Mouse (Mus musculus): ENCODE data around the gene Dot1l. TPM values are rescaled to one million over a fixed set of nuclear protein-coding genes. Genes with fewer than 3 reads are reported as not detected.
"Not testable (repeated sequence)": the region's sequence is repeated elsewhere in the genome, so short reads cannot be mapped to it uniquely, and the experiment has no call there.

Dot1l gene
- polyA plus RNA-seq, 1 experiment from 2014 or later = 17.9 TPM

DNA sequence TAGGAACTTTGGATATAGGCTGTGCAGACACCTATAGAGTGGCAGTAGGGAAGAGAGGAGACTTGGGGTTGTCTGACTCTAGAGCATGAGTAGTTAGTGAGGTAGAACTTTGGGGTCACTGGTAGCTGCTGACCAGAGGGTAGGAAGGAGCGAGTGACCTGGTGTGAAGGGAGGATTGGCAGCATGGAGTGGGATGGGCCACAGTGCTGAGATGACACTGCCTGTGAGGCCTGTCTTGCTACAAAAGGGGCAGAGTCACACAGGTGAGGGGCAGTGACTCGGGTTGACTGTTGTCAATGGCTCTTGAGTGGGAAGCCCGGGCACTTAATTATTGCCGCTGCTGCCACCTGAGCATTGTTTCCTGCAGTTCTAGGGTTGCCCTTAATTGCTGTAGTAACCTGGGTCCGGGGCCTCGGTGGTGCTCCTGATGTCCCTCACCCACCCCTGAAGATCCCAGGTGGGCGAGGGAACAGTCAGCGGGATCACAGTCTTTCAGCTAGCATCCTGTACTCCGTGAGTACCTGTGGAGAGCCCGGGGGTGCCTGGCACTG is 72.9 kb downstream of the Dot1l start:
- H3K9me3 ChIP-seq = no peaks in the 10 kb centered on the region
- no peak for ATAC-seq (ENCODE audit: insufficient number of reproducible peaks, insufficient read depth, low FRiP score, low TSS enrichment, low read depth)
- peaks cover 31% of the 10 kb centered on the region for H3K36me3 ChIP-seq
- H3K9ac ChIP-seq = peak overlapping the region; percentile 95
- 72% methylated on average over 10 of the region's 10 CpGs for WGBS
- peak overlapping the region; percentile 99 for H3K4me2 ChIP-seq
- H3K4me1 ChIP-seq = peaks cover 38% of the 10 kb centered on the region
- no peaks in the 10 kb centered on the region for H3K27me3 ChIP-seq
- H3K27ac ChIP-seq = peak overlapping the region; percentile 8; the same call in 1 of the 2 replicates
- H3K4me3 ChIP-seq = peak overlapping the region; percentile 78

DNA sequence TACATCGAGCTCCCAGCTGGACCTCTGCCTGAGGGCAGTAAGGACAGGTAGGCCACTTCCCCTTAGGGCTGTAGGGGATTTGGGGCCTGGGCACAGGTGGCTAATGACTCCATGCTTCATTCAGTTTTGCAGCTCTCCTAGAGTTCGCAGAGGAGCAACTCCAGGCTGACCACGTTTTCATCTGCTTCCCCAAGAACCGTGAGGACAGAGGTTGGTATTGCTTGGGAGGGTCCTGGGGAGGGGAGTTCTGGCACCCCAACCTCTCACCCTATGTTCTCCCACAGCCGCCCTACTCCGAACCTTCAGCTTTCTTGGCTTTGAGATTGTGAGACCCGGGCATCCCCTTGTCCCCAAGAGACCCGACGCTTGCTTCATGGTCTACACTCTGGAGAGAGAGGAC is 73.6 kb downstream of the Dot1l start:
- peak overlapping the region; percentile 99 for H3K4me2 ChIP-seq
- H3K9me3 ChIP-seq; H3K9ac ChIP-seq; H3K27ac ChIP-seq; H3K27me3 ChIP-seq; ATAC-seq (ENCODE audit: insufficient number of reproducible peaks, insufficient read depth, low FRiP score, low TSS enrichment, low read depth): not testable (repeated sequence)
- H3K36me3 ChIP-seq = peaks cover 31% of the 10 kb centered on the region
- peaks cover 38% of the 10 kb centered on the region for H3K4me1 ChIP-seq
- H3K4me3 ChIP-seq = peak overlapping the region; percentile 78
- 82% methylated on average over 9 of the region's 9 CpGs for WGBS

DNA sequence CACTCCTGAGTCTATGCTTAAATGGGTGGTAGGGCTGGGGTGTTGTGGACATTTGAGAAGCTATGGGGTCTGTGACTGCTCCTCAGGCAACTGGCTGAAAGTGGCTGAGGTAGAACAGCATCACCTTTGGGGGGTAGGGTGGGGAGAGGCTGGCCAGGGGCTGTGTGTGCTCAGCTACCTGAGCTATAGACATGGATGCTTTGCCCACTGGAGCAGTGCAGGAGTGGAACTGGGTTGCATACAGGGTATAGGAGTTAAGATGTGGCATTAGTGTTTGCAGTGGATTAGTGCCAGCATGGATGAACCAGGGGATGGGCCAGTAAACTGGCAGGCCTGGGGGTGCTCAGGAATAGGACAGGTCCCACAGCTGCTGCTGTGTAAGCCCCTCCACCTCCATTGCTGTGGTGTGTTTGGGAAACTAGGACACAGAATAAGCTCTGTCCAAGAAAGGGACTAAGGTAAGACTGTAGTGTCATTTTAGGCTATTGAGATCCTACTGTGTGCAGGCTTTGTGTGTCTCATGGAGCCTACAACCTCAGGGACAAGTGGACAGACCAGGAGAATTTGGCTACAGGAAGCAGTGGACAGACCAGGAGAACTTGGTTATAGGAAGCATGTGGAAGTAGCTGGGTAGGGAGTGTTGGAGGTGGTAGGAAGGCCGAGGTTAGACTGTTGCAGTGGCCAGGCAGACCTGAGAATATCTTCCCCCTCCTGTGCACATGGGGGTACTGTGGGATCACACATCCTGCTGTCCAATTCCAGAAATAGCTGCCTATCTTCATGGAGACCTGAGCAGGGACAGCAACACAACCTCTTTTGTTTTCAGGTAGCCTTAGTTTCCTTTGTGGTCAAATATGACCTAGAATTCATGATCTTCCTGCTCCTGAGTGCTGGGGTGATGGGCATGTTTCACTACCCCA is 74.6 kb downstream of the Dot1l start:
- peaks cover 16% of the 10 kb centered on the region for H3K27me3 ChIP-seq
- H3K9me3 ChIP-seq = peaks cover 5% of the 10 kb centered on the region; the same call in 1 of the 2 replicates
- H3K4me3 ChIP-seq = no peak overlapping the region
- no peak overlapping the region for H3K4me2 ChIP-seq
- no peak for ATAC-seq (ENCODE audit: insufficient number of reproducible peaks, insufficient read depth, low FRiP score, low TSS enrichment, low read depth)
- WGBS = 69% methylated on average over 1 of the region's 1 CpGs
- no peak overlapping the region for H3K9ac ChIP-seq
- no peak overlapping the region for H3K27ac ChIP-seq
- peaks cover 31% of the 10 kb centered on the region for H3K36me3 ChIP-seq
- peaks cover 38% of the 10 kb centered on the region for H3K4me1 ChIP-seq

DNA sequence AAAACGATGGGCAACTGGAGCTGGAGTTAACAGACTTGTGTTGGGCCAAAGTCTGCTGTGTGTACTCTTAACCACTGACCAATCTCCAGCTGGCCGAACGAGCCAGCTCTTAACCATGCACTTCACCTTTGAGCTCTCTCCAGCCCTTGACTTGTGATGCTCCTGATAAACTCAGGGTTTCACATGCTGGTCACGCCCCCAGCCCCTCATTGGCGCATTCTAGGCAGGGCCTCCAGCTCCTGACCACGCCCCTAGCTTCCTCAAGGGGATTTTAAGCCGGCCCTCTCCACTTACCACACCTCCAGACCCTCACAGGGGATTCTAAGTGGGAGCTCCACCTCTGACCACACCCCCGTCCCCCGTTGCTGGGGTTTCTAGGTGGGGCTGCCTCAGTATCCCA is 76.1 kb downstream of the Dot1l start:
- WGBS = 3% methylated on average over 9 of the region's 9 CpGs
- Histone ChIP-seq H3K4me2 (no peak overlapping the region), H3K36me3 (peaks cover 31% of the 10 kb centered on the region), H3K27ac (no peak overlapping the region; the same call in 1 of the 2 replicates), H3K4me3 (no peak overlapping the region), H3K9ac (no peak overlapping the region), H3K9me3 (peaks cover 14% of the 10 kb centered on the region), H3K4me1 (peaks cover 38% of the 10 kb centered on the region), H3K27me3 (peaks cover 32% of the 10 kb centered on the region)
- no peak for ATAC-seq (ENCODE audit: insufficient number of reproducible peaks, insufficient read depth, low FRiP score, low TSS enrichment, low read depth)

DNA sequence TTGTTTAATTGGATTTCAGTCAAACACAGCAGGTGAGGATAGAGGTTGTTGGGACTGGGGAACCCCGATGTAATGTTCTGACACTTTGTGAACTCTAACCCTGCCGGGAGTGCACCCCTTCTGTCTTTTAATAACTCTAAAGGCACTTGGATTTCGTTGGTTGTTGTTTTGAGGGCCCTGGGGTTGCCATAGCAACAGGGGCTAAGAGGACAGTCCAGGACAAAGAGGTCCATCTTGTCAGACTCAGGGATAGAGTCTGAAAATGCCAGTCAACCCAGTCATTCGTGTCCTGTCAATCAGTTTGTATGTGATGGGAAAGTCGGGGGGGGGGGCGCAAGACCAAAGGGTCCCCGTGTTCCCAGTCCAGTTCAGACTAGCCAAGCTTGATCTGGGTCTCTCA is 77.8 kb downstream of the Dot1l start:
- Histone ChIP-seq H3K9me3 (peaks cover 14% of the 10 kb centered on the region), H3K4me3 (no peak overlapping the region), H3K4me1 (peaks cover 37% of the 10 kb centered on the region), H3K27ac (no peak overlapping the region), H3K27me3 (peaks cover 48% of the 10 kb centered on the region), H3K4me2 (no peak overlapping the region), H3K36me3 (peaks cover 31% of the 10 kb centered on the region), H3K9ac (no peak overlapping the region)
- ATAC-seq (ENCODE audit: insufficient number of reproducible peaks, insufficient read depth, low FRiP score, low TSS enrichment, low read depth) = no peak
- WGBS = 73% methylated on average over 7 of the region's 7 CpGs

DNA sequence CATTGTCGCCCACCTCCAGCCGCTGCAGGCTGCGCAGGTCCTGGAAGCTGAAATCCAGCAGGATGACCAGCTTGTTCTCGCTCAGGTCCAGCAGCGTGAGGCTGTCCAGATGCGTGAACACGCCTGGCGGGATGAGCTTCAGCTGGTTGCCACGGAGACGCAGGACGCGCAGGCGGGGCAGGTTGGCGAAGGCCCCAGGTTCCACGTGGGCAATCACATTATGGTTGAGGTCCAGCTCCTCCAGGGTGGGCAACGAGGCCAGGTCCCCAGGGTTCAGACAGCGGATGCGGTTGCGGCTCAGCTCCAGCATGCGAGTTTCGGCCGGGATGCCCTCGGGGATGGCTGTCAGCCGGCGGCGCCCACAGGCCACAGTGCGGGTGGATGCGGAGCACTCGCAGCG is 80.6 kb downstream of the Dot1l start:
- H3K4me1 ChIP-seq = peaks cover 13% of the 10 kb centered on the region
- 0 out of 2 replicates have a peak overlapping the region, but pooled peaks have one; percentile 5 for H3K4me3 ChIP-seq
- H3K4me2 ChIP-seq = peak overlapping the region; percentile 7; the same call in 1 of the 2 replicates

DNA sequence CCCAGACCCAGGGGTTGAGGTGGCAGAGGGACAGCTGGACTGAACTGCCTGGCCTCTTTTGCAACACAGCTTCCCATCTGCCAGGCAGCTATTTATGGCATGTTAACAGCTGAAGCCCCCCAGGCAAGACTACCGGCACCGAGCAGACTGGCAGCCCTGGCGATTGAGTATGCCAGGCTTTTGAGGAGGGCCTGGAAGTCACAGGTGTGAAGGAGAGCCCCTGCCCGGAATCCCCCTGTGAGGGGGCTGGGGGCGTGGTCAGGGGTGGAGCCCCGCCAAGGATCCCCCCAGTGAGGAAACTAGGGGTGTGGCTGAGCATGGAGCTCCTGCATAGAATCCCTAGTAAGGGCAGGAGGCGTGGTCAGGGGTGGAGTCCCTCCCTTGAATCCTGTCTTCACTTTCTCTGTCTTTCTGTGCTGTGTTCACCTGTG is 82.0 kb downstream of the Dot1l start:
- Histone ChIP-seq H3K4me2 (no peak overlapping the region), H3K27me3 (peaks cover 67% of the 10 kb centered on the region), H3K9ac (no peak overlapping the region), H3K27ac (no peak overlapping the region), H3K9me3 (peaks cover 14% of the 10 kb centered on the region), H3K4me3 (no peak overlapping the region), H3K4me1 (0 out of 2 replicates have a peak, but pooled peaks cover 3% of the 10 kb centered on the region), H3K36me3 (0 out of 2 replicates have a peak, but pooled peaks cover 4% of the 10 kb centered on the region)
- WGBS = 40% methylated on average over 7 of the region's 7 CpGs
- no peak for ATAC-seq (ENCODE audit: insufficient number of reproducible peaks, insufficient read depth, low FRiP score, low TSS enrichment, low read depth)

More for the DNA sequence above, 80.6 kb downstream of the Dot1l start:
- 60% methylated on average over 30 of the region's 30 CpGs for WGBS
- peaks cover 14% of the 10 kb centered on the region for H3K9me3 ChIP-seq
- H3K27me3 ChIP-seq = peaks cover 57% of the 10 kb centered on the region
- H3K27ac ChIP-seq = no peak overlapping the region
- no peak for ATAC-seq (ENCODE audit: insufficient number of reproducible peaks, insufficient read depth, low FRiP score, low TSS enrichment, low read depth)
- peaks cover 9% of the 10 kb centered on the region for H3K36me3 ChIP-seq
- no peak overlapping the region for H3K9ac ChIP-seq

DNA sequence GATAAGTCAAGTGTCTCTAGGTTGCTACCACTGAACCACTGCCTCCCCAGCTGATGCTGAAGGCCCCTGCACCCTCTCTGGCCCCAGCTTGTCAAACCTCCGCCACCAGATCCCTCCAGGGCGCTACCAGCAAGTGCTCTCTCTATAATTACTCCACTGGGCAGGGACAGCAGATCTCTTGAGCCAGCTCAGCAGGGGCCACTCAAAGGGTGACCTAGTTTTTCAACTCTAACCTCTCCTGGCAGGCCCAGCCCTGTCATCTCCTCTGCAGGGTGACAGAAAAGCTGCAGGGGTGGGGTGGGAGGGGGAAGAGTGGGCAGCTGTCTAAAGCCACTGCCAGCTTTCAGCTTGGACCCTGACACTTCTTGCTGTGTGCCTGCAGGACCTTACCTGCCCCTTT is 82.8 kb downstream of the Dot1l start:
- H3K4me1 ChIP-seq = 0 out of 2 replicates have a peak, but pooled peaks cover 3% of the 10 kb centered on the region
- H3K9ac ChIP-seq = no peak overlapping the region
- no peak for ATAC-seq (ENCODE audit: insufficient number of reproducible peaks, insufficient read depth, low FRiP score, low TSS enrichment, low read depth)
- H3K9me3 ChIP-seq = peaks cover 14% of the 10 kb centered on the region
- no peak overlapping the region for H3K4me2 ChIP-seq
- H3K27me3 ChIP-seq = peaks cover 75% of the 10 kb centered on the region
- 9% methylated on average over 2 of the region's 2 CpGs for WGBS
- H3K36me3 ChIP-seq = no peaks in the 10 kb centered on the region
- no peak overlapping the region for H3K27ac ChIP-seq
- no peak overlapping the region for H3K4me3 ChIP-seq

DNA sequence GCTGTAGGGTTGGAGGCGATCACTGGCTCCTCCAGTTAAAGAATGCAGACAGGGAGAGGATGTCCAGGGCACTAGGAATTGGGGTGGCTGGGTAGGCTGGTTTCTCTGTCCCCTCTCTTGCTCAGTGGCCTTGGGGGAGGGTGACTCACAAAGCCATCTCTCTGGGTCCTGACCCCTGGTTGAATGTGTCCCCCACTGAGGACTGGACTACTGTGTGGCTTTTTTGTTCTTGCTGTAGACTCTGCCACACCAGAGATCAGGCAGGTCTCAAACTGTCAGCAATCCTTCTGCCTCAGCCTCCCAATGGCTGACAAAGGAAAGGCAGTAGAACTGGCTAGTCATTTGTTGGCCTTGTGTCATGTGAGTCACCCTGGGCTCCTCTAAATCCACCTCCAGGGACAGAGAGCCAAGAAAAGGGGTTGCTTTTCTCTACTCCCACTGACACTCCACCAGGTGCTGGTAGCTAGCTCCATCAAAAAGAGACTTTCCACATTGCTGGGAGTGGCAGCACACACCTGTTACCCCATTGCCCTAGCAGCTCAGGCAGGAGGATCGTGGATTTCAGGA is 83.4 kb downstream of the Dot1l start:
- peaks cover 77% of the 10 kb centered on the region for H3K27me3 ChIP-seq
- WGBS = 45% methylated on average over 2 of the region's 2 CpGs
- no peak overlapping the region for H3K27ac ChIP-seq
- ATAC-seq (ENCODE audit: insufficient number of reproducible peaks, insufficient read depth, low FRiP score, low TSS enrichment, low read depth) = no peak
- no peak overlapping the region for H3K9ac ChIP-seq
- H3K4me2 ChIP-seq = no peak overlapping the region
- H3K4me1 ChIP-seq = peaks cover 9% of the 10 kb centered on the region
- H3K9me3 ChIP-seq = peaks cover 14% of the 10 kb centered on the region
- no peaks in the 10 kb centered on the region for H3K36me3 ChIP-seq
- no peak overlapping the region for H3K4me3 ChIP-seq

DNA sequence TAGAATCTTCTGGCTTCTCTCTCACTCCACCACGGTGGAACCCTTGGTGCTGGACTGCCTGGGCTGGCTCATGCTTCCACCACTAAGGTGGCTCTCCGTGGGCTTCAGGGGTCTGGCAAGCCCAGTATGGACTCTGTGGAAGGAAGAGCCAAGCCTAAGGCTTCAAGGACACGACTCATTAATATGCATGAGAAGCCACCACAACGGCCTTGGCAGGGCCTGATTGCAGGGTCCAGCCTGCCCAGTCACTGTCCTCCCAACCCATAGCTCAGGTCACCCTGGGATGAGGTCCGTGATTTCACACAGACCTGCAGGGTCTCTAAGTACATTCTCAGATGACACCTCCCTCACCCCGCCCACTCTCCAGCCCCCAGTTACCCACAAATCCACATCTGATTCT is 84.8 kb downstream of the Dot1l start:
- 64% methylated on average over 6 of the region's 6 CpGs for WGBS
- peaks cover 77% of the 10 kb centered on the region for H3K27me3 ChIP-seq

DNA sequence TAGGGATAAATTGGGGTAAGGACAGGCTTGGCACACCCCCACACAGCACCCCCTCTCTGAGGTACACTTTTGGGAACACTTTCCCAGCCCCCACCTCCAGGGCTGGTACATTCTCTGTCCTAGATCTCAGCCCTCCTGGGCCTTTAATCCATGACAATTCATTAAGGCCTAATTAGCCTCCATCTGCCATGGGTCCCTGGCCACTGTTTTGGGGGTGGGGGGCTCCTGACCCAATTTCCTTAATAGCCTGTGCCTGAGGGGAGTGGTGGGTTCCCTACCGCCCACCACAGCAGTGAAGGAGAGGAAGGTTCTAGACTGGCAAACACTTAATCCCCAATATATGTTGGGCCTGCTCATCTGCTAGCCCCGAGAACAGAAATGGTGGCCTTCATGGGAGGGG is 86.7 kb downstream of the Dot1l start:
- no peak overlapping the region for H3K4me3 ChIP-seq
- H3K36me3 ChIP-seq = no peaks in the 10 kb centered on the region
- ATAC-seq (ENCODE audit: insufficient number of reproducible peaks, insufficient read depth, low FRiP score, low TSS enrichment, low read depth) = no peak
- H3K27ac ChIP-seq = no peak overlapping the region
- no peak overlapping the region for H3K9ac ChIP-seq
- H3K27me3 ChIP-seq = peaks cover 74% of the 10 kb centered on the region
- H3K4me1 ChIP-seq = peaks cover 19% of the 10 kb centered on the region
- H3K9me3 ChIP-seq = no peaks in the 10 kb centered on the region
- WGBS = 66% methylated on average over 2 of the region's 2 CpGs
- no peak overlapping the region for H3K4me2 ChIP-seq

More for the DNA sequence above, 84.8 kb downstream of the Dot1l start:
- no peak overlapping the region for H3K4me3 ChIP-seq
- no peak overlapping the region for H3K27ac ChIP-seq
- H3K4me2 ChIP-seq = no peak overlapping the region
- no peak overlapping the region for H3K9ac ChIP-seq
- H3K36me3 ChIP-seq = no peaks in the 10 kb centered on the region
- ATAC-seq (ENCODE audit: insufficient number of reproducible peaks, insufficient read depth, low FRiP score, low TSS enrichment, low read depth) = no peak
- peaks cover 7% of the 10 kb centered on the region for H3K9me3 ChIP-seq
- peaks cover 19% of the 10 kb centered on the region for H3K4me1 ChIP-seq

Measured in embryonic facial prominence, embryonic 13.5 days (tissue).